Mouse (Mus musculus) heart, embryonic 14.5 days (tissue): ENCODE results near the gene Acss2. TPM values are rescaled to one million over a fixed set of nuclear protein-coding genes. Genes with fewer than 3 reads are reported as not detected.

Experiments
- ATAC-seq: fragments of 200-750 bp; cut with Nextera tagmentation; 2 replicates; pipeline ENCODE4 v1.8.0; 2017; ENCODE audit warnings: low read depth, moderate TSS enrichment; ENCODE audit not compliant: insufficient number of reproducible peaks, insufficient read depth, low FRiP score
- H3K27ac ChIP-seq, 2 experiments: fragments of 200-500 bp in 1 of 2; fragments of 300-500 bp in 1 of 2; sonication (generic) in 1 of 2; replicated peaks in 1 of 2; 2 replicates each; pipeline ENCODE4 v1.5.1; 2012 to 2014; ENCODE audit warnings: low read depth in 2 of 2, low read length in 2 of 2, control low read depth in 1 of 2, mild to moderate bottlenecking in 1 of 2, mixed read lengths in 1 of 2; ENCODE audit not compliant: control insufficient read depth in 1 of 2, insufficient read depth in 1 of 2
- H3K27me3 ChIP-seq: fragments of 300-500 bp; sonication (generic); 2 replicates; pipeline ENCODE4 v1.6.1; 2014; ENCODE audit warnings: mild to moderate bottlenecking, low read length, control low read depth; ENCODE audit not compliant: control insufficient read depth, insufficient read depth
- H3K36me3 ChIP-seq: fragments of 300-500 bp; sonication (generic); 2 replicates; pipeline ENCODE4 v1.6.1; 2014; ENCODE audit warnings: mild to moderate bottlenecking, control low read depth, low read length, mixed read lengths; ENCODE audit not compliant: control insufficient read depth, insufficient read depth
- H3K4me1 ChIP-seq, 2 experiments: fragments of 200-500 bp in 1 of 2; fragments of 300-500 bp in 1 of 2; sonication (generic) in 1 of 2; 2 replicates each; pipeline ENCODE4 v1.6.1; 2012 to 2014; ENCODE audit warnings: low read length in 2 of 2, control low read depth in 1 of 2, mixed read lengths in 1 of 2; ENCODE audit not compliant: control insufficient read depth in 2 of 2, insufficient read depth in 2 of 2
- H3K4me2 ChIP-seq: fragments of 300-500 bp; sonication (generic); 2 replicates; pipeline ENCODE4 v1.6.1; 2014; ENCODE audit warnings: mild to moderate bottlenecking, low read length
- H3K4me3 ChIP-seq, 2 experiments: fragments of 200-500 bp in 1 of 2; fragments of 300-500 bp in 1 of 2; sonication (generic) in 1 of 2; 2 replicates each; pipeline ENCODE4 v1.5.1; 2012 to 2014; ENCODE audit warnings: low read length in 2 of 2, mild to moderate bottlenecking in 2 of 2, control low read depth in 1 of 2, low read depth in 1 of 2, moderate library complexity in 1 of 2; ENCODE audit not compliant: control insufficient read depth in 1 of 2, insufficient read depth in 1 of 2
- H3K9ac ChIP-seq: fragments of 300-500 bp; sonication (generic); 2 replicates; pipeline ENCODE4 v1.6.1; 2014; ENCODE audit warnings: mild to moderate bottlenecking, low read length
- H3K9me3 ChIP-seq: fragments of 300-500 bp; sonication (generic); 2 replicates; pipeline ENCODE4 v1.6.1; 2016; ENCODE audit warnings: low read length, control low read depth; ENCODE audit not compliant: control insufficient read depth
- WGBS: fragments of 180-500 bp; shearing (Covaris S2); extraction: QIAGEN DNeasy Blood & Tissue Kit; methylation state at CpG from one replicate; pipeline ENCODE4 v1.1.7; 2014; 5-methylcytosine and 5-hydroxymethylcytosine counted together
- polyA plus RNA-seq: library from polyadenylated mRNA; unstranded; fragments of >200 nt; fragmentation: Nextera tagmentation; extraction: Ambion mirVana; gene quantifications from 2 replicates; pipeline ENCODE4 v1.2.1, GENCODE M21; 2014

Acss2 gene
- polyA plus RNA-seq, 1 experiment from 2014 or later: 19.8 TPM

- Histone ChIP-seq H3K27ac (no peak overlapping the region), H3K27me3 (no peaks in the 10 kb centered on the region), H3K9ac (no peak overlapping the region), H3K4me1 (peaks cover 7 to 13% of the 10 kb centered on the region in 2 experiments), H3K4me2 (no peak overlapping the region), H3K4me3 (no peak overlapping the region), H3K36me3 (no peaks in the 10 kb centered on the region), H3K9me3 (no peaks in the 10 kb centered on the region)
- ATAC-seq: no peak
Measured at GRCm38 (mm10) chr2:155539696-155540095, 21.9 kb downstream of the Acss2 start.

DNA sequence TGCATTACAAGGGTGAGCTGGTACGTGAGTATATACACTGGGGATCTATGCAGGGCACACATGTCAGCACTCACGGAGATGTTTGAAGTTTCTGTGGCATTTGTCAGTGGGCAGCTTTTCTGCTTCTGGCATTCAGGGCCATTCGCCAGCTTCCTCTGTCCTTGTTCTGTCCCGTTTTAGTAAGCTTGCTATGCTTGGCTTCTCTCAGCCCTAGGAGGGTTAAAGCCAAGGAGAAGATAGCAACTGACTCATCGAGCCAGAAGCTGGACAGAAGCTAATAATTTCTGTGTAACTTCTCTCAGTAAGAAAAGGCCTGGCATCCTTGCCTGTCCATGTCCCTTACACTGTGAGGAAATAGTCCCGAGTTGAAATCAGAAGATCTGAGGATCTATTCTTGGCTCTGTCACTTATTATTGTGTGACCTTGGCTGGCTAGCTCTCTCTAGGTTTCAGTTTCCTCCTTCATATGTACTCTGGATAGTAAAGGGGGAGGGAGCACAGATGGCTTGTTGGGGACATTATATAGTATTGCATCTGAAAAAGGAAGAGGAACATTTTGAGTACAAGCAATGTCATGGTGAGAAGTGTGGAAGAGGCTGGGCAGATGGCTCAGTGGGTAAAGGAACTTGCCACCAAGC lies 23.2 kb downstream of the Acss2 start:
- no peak overlapping the region for H3K4me3 ChIP-seq
- ATAC-seq: peak; percentile 39; the same call in 1 of the 2 replicates

DNA sequence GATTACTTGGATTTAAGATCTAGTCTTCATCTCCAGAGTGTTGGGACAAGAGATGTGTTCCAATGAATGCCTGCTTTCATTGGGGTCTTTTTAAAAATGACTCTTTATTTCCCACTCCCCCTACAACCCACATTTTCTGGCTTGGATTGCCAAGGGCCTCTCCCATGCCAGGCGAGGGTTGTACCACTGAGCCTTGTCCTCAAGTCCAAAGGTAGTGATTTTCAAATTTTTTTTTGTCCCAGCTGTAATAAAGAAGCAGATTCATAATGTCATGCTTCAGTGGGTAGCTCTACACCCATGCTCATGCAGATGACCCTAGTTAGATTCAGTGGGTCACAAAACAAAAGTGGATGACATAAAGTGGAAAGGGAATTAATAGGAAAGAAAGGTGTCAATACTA lies 29.2 kb downstream of the Acss2 start:
- peaks cover 2 to 6% of the 10 kb centered on the region in 2 experiments; a peak in 2 of 4 replicates for H3K4me1 ChIP-seq
- H3K4me2 ChIP-seq: no peak overlapping the region
- WGBS: 71% methylated on average over 1 of the region's 1 CpGs
- no peaks in the 10 kb centered on the region for H3K9me3 ChIP-seq
- no peaks in the 10 kb centered on the region for H3K27me3 ChIP-seq
- no peak overlapping the region for H3K4me3 ChIP-seq
- ATAC-seq: no peak
- no peak overlapping the region for H3K9ac ChIP-seq
- no peak overlapping the region for H3K27ac ChIP-seq
- H3K36me3 ChIP-seq: no peaks in the 10 kb centered on the region

More for the DNA sequence above, 23.2 kb downstream of the Acss2 start:
- 12% methylated on average over 6 of the region's 6 CpGs for WGBS
- H3K27me3 ChIP-seq: no peaks in the 10 kb centered on the region
- no peaks in the 10 kb centered on the region for H3K36me3 ChIP-seq
- peak overlapping the region; percentile 94 for H3K27ac ChIP-seq
- H3K4me2 ChIP-seq: peak overlapping the region; percentile 53
- peak overlapping the region; percentile 60 for H3K9ac ChIP-seq
- peaks cover 7 to 13% of the 10 kb centered on the region in 2 experiments for H3K4me1 ChIP-seq
- H3K9me3 ChIP-seq: no peaks in the 10 kb centered on the region

GRCm38 (mm10) chr2:155552336-155552735 lies 34.6 kb downstream of the Acss2 start:
- no peak for ATAC-seq
- Histone ChIP-seq H3K4me1 (no peaks in the 10 kb centered on the region), H3K36me3 (no peaks in the 10 kb centered on the region), H3K27me3 (no peaks in the 10 kb centered on the region), H3K9ac (no peak overlapping the region), H3K4me2 (no peak overlapping the region), H3K27ac (no peak overlapping the region), H3K9me3 (no peaks in the 10 kb centered on the region), H3K4me3 (no peak overlapping the region)

DNA sequence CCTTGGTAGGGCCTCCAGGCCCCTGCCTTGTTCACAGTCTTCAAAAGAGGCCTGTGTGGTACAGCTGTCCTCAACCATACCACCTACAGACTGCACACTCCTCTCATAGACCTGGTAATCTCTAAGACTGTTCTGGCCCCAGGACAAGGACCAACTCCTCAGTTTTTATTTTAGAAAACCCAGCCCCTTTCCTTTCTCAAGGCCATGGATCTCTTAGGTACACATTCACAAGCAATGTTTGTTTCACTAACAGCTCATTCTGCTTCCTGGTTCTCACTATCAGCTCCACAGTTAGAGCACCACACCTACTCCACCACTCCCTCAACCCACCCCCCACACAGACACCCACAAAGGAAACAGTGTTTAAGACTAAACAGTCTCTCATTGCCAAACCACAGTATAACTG lies 35.2 kb downstream of the Acss2 start:
- no peak for ATAC-seq
- Histone ChIP-seq H3K36me3 (no peaks in the 10 kb centered on the region), H3K4me1 (no peaks in the 10 kb centered on the region), H3K27ac (no peak overlapping the region), H3K4me3 (no peak overlapping the region), H3K9me3 (no peaks in the 10 kb centered on the region), H3K4me2 (no peak overlapping the region), H3K27me3 (no peaks in the 10 kb centered on the region), H3K9ac (no peak overlapping the region)

- WGBS: 71% methylated on average over 2 of the region's 2 CpGs
- H3K4me1 ChIP-seq: no peaks in the 10 kb centered on the region
Measured at GRCm38 (mm10) chr2:155554426-155554985, 36.8 kb downstream of the Acss2 start.

DNA sequence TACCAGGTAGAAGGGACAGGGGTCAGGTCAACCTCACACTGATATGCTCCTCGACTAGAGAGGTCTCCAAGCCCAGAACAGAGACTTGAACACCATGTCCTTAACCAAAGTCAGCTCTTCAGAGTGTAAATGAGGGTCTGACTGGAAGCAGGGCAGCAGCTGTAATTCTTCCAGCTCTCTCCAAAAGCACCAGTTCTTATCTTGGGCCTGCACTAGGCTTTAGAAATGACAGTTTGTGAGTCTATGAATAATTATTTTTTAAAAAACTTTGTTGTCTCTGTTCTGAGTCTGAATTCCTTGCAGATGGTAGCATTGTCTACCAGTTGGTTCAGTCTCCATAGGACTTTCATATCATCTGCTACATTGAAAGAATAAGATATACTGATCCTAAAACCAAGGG lies 44.5 kb downstream of the Acss2 start:
- Histone ChIP-seq H3K4me2 (no peak overlapping the region), H3K4me3 (no peak overlapping the region), H3K36me3 (peaks cover 14% of the 10 kb centered on the region), H3K27me3 (no peaks in the 10 kb centered on the region), H3K4me1 (no peaks in the 10 kb centered on the region), H3K9ac (no peak overlapping the region), H3K27ac (no peak overlapping the region), H3K9me3 (no peaks in the 10 kb centered on the region)
- WGBS: 20% methylated on average over 1 of the region's 1 CpGs
- ATAC-seq: no peak

More at GRCm38 (mm10) chr2:155554426-155554985, 36.8 kb downstream of the Acss2 start:
- Histone ChIP-seq H3K27me3 (no peaks in the 10 kb centered on the region), H3K27ac (no peak overlapping the region), H3K9ac (no peak overlapping the region), H3K4me3 (no peak overlapping the region), H3K36me3 (no peaks in the 10 kb centered on the region), H3K4me2 (no peak overlapping the region), H3K9me3 (no peaks in the 10 kb centered on the region)
- no peak for ATAC-seq

DNA sequence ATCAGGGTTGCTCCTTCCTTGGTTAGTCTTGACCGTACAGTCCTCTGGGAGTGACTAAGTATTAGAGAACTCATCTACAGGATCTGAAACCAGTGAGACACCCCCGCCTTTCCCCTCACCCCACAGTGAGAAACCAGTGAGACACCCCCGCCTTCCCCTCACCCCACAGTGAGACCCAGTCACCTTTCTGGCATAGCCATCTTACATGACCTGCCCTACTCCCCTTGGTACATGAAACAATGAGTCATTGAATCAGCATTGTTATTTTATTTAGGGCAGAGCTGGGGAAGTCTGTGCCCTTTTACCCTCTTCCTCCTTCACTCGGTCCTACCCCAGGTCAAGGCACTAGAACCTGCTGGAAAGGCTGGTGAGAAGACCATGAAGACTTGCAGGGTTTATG lies 45.2 kb downstream of the Acss2 start:
- Histone ChIP-seq H3K27ac (no peak overlapping the region), H3K4me1 (no peaks in the 10 kb centered on the region), H3K27me3 (no peaks in the 10 kb centered on the region), H3K9ac (no peak overlapping the region), H3K4me2 (no peak overlapping the region), H3K9me3 (no peaks in the 10 kb centered on the region), H3K4me3 (no peak overlapping the region), H3K36me3 (peaks cover 17% of the 10 kb centered on the region)
- 72% methylated on average over 4 of the region's 4 CpGs for WGBS
- no peak for ATAC-seq
